Mouse (Mus musculus) A20 (cell line): ENCODE results near the gene Fam71a.
A peak's percentile ranks its signal among the peaks of the same experiment; 100 is the strongest.

Experiments used
- DNase-seq: peaks from one replicate; pipeline ENCODE4 v3.0.0-alpha.2; 2011; ENCODE audit warnings: low read depth, low spot score

Gene Fam71a

DNA sequence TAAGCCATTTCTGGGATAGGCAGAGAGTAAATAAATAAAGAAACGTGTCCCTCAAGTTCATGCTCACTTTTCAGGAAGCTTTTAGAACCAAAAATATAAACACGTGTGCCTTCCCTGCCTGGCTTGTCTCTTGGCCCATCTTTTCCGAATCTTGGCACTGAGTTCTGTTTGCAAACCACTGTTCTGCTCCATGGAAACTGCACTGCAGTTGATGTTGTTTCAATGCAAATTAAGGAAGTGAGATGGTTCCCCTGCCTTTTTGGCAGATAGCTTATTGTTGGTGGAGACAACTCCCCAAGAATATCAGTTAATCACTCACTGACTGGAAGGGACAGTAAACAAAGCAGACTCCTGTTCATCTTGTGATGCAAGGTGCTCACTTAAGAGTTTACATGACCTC, 41.9 kb downstream of the Fam71a start:
- DNase-seq: peak; percentile 51

GRCm38 (mm10) chr1:191115514-191116238, 48.9 kb downstream of the Fam71a start:
- DNase-seq: peak; percentile 38

DNA sequence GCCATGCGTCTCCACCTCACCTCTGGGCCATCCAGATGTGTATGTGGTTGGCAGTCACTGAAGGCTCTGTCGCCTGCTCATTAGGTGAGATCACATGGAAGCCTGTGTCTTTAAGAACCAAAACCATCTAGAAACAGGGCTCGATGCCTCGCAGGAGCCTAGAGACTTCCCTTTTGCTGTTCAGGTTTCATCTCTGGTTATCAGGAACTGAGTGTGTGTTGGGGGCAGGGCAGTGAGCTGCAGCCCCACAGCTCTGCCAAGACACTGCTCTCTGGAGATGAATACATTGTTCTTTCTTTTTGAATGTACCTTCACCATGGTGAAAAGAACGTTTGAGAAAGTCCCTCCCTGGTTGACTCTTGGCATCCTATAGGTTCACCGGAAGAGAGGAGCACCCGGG, 49.7 kb downstream of the Fam71a start:
- DNase-seq: peak; percentile 66
